Comparison of ENCODE assay signal across 10 mouse cellular contexts in the genomic region with DNA sequence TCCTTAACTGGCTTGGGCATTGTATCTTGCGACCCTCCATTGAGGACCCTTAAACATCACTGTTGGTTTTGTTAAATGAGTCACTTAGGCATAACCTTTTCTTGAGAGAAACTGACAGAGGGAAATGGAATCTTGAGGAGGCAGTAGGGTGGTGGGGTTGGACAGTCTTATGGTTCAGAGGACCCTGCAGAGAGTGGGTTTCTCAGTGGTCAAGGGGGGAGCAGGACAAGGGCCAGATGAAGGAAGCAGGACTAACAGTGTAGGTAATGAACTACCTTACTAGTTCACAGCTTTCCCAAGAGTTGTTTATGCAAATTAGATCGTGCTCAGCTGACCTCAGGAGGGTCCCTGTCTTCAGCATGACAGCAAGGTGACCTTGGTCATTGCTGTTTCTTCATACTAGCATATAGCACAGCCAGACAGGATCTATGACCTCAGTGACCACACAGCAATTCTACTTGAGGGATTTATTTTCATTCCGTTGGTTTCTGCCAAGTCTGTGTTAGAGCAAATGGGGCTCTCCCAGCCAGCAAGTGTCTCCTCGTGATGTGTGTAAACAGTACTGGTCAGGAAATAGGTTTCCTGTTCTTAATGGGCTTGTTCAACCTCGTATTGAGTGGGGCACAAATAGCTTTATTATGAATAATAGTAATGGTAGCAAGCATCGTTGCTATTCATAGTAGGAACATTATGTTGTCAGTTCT.
DNase-seq lines count a peak whose midpoint lies in the region; ATAC-seq lines count a peak whose summit lies in the region.
"Had no signal": no experiment of that assay in that cellular context is flagged by ENCODE, and none has a peak within 500 bp of the region (broad histone marks: within the 10 kb centered on the region; RNA-seq: fewer than 3 reads in every experiment).

No protein-coding gene starts in this region.

- peak; percentile 17; the same call in 1 of the 2 replicates for ATAC-seq in forebrain, embryonic 15.5 days (replicated peaks)
- ATAC-seq in forebrain, embryonic 14.5 days = no peak; the same call in 1 of the 2 replicates
- 0 out of 2 replicates have a peak, but pooled peaks have one; percentile 7 for ATAC-seq in hindbrain, embryonic 14.5 days (ENCODE audit: low FRiP score)
- peak; percentile 54; the same call in 1 of the 2 replicates for ATAC-seq in kidney, embryonic 16.5 days (ENCODE audit: low FRiP score, low TSS enrichment)
- ATAC-seq: intestine, postnatal 0 days had no signal

- no peak overlapping the region for H3K27ac ChIP-seq in forebrain, embryonic 15.5 days (replicated peaks)
- H3K27ac ChIP-seq in forebrain, embryonic 14.5 days (ENCODE audit: low read depth, low read length) = no peak overlapping the region
- H3K27ac ChIP-seq in hindbrain, embryonic 14.5 days = peak overlapping the region; percentile 40; the same call in 1 of the 2 replicates
- no peak overlapping the region for H3K27ac ChIP-seq in kidney, embryonic 16.5 days (ENCODE audit: low read length)

- no peak overlapping the region for H3K4me2 ChIP-seq in forebrain, embryonic 15.5 days (replicated peaks)
- no peak overlapping the region for H3K4me2 ChIP-seq in forebrain, embryonic 14.5 days (ENCODE audit: low read length)
- no peak overlapping the region for H3K4me2 ChIP-seq in hindbrain, embryonic 14.5 days (replicated peaks)
- H3K4me2 ChIP-seq in kidney, embryonic 16.5 days (replicated peaks; ENCODE audit: low read depth, low read length) = no peak overlapping the region

- WGBS in forebrain, embryonic 15.5 days = 70% methylated on average over 6 of the region's 6 CpGs
- 73% methylated on average over 6 of the region's 6 CpGs for WGBS in forebrain, embryonic 14.5 days
- whole genome bisulfite sequencing in hindbrain, embryonic 14.5 days = 70% methylated on average over 6 of the region's 6 CpGs
- 39% methylated on average over 6 of the region's 6 CpGs for WGBS in kidney, embryonic 16.5 days

- no peaks in the 10 kb centered on the region for H3K27me3 ChIP-seq in forebrain, embryonic 15.5 days
- no peaks in the 10 kb centered on the region for H3K27me3 ChIP-seq in forebrain, embryonic 14.5 days (replicated peaks; ENCODE audit: control insufficient read depth, insufficient read depth, low read length)
- no peaks in the 10 kb centered on the region for H3K27me3 ChIP-seq in hindbrain, embryonic 14.5 days (ENCODE audit: control insufficient read depth, insufficient read depth, low read length)
- H3K27me3 ChIP-seq in kidney, embryonic 16.5 days (ENCODE audit: insufficient read depth, low read length) = no peaks in the 10 kb centered on the region
- H3K27me3 ChIP-seq: megakaryocyte, embryonic 14.5 days had no signal

- intact Hi-C loops in heart, postnatal 10 days (cut with DNase I) = loop anchor here (1.0 to 5.0 kb wide), 3 partner anchors 115 to 700 kb away; no protein-coding TSS in a partner anchor

- no peak overlapping the region for H3K9ac ChIP-seq in forebrain, embryonic 15.5 days (replicated peaks)
- H3K9ac ChIP-seq in forebrain, embryonic 14.5 days (ENCODE audit: low read length) = no peak overlapping the region
- H3K9ac ChIP-seq in hindbrain, embryonic 14.5 days = no peak overlapping the region
- H3K9ac ChIP-seq in kidney, embryonic 16.5 days (replicated peaks; ENCODE audit: low read length) = no peak overlapping the region

- no peak for DNase-seq in forebrain, embryonic 14.5 days (ENCODE audit: low spot score)
- DNase-seq in hindbrain, embryonic 14.5 days (ENCODE audit: low spot score) = no peak
- DNase-seq in lung, postnatal 25 days (ENCODE audit: low spot score) = peak; percentile 27
- DNase-seq in cerebellum, adult 11 months = no peak
- DNase-seq in retina, embryonic 14.5 days (ENCODE audit: low spot score) = no peak
- DNase-seq in heart, postnatal 10 days = no peak

- no peak overlapping the region for H3K4me3 ChIP-seq in forebrain, embryonic 15.5 days
- H3K4me3 ChIP-seq in forebrain, embryonic 14.5 days (ENCODE audit: low read depth, low read length) = no peak overlapping the region
- no peak overlapping the region for H3K4me3 ChIP-seq in hindbrain, embryonic 14.5 days (replicated peaks; ENCODE audit: low read length)
- H3K4me3 ChIP-seq in kidney, embryonic 16.5 days (ENCODE audit: low read length) = no peak overlapping the region

- no peaks in the 10 kb centered on the region for H3K36me3 ChIP-seq in forebrain, embryonic 15.5 days
- no peaks in the 10 kb centered on the region for H3K36me3 ChIP-seq in forebrain, embryonic 14.5 days (ENCODE audit: control insufficient read depth, insufficient read depth, low read length)
- no peaks in the 10 kb centered on the region for H3K36me3 ChIP-seq in hindbrain, embryonic 14.5 days (replicated peaks; ENCODE audit: control insufficient read depth, insufficient read depth)
- no peaks in the 10 kb centered on the region for H3K36me3 ChIP-seq in kidney, embryonic 16.5 days (ENCODE audit: insufficient read depth, low read length)

- H3K9me3 ChIP-seq in forebrain, embryonic 15.5 days = no peaks in the 10 kb centered on the region
- H3K9me3 ChIP-seq in forebrain, embryonic 14.5 days (replicated peaks; ENCODE audit: control insufficient read depth, low read length) = no peaks in the 10 kb centered on the region
- no peaks in the 10 kb centered on the region for H3K9me3 ChIP-seq in hindbrain, embryonic 14.5 days (ENCODE audit: control insufficient read depth, low read length)
- H3K9me3 ChIP-seq in kidney, embryonic 16.5 days (ENCODE audit: low read length) = no peaks in the 10 kb centered on the region
- H3K9me3 ChIP-seq: megakaryocyte, embryonic 14.5 days had no signal

- peaks cover 17% of the 10 kb centered on the region for H3K4me1 ChIP-seq in forebrain, embryonic 15.5 days
- H3K4me1 ChIP-seq in forebrain, embryonic 14.5 days (ENCODE audit: control insufficient read depth, insufficient read depth, low read length) = 0 out of 2 replicates have a peak, but pooled peaks cover 8% of the 10 kb centered on the region
- H3K4me1 ChIP-seq in hindbrain, embryonic 14.5 days (replicated peaks; ENCODE audit: control insufficient read depth, insufficient read depth, low read length) = 0 out of 2 replicates have a peak, but pooled peaks cover 12% of the 10 kb centered on the region
- no peaks in the 10 kb centered on the region for H3K4me1 ChIP-seq in kidney, embryonic 16.5 days (ENCODE audit: insufficient read depth, low read length)
